Mouse (Mus musculus): ENCODE results near the gene Zfp358.

Zfp358 gene

DNA sequence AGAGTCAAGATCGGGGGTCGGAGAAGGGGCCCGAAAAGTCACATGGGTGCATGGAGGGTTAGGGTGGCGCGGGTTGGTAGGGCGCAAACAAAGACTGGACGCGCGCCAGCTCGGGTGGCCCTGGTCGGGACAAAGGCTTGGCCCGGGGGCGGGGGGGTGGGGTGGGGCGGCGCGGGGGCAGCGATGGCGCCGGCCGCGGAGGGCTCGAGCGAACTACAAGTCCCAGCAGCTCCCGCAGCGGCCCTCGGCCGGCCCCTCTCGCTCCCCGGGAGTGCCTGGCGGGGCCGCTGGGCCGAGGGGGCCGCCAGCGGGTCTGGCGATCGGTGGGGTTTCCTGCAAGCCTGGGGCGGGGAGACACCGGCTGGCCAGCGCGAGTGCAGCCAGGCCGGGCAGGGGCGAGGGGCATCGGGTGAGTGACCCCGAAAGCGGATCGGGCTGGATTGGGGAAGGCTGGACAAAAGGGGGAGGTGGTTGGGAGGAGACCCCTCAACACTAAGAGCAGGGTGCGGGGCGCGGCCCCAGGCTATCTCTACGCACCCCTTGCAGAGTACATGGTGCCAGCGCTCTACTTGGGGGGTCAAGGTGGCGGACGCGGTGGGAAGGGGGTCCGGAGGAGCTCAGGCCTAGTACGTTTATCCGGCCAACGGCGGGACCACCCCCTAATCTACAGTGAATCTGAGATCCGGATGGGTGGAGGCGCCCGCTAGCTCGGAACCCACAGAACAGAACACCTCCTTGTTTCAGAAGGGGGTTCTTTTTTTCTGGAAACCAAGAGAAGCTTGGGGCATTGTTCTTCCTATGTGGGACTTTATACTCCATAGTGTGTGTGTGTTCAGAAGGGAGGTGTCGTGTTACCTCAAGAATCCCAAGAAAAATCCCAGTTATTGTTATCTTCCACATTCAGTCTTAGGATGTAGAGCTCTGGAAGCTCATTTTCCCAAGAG lies at the start of gene Zfp358:
TSS of gene Zfp358 (plus strand) at position 238 of the 944 bp plus-strand sequence.
- peak; percentile 84 to 91 for DNase-seq

- no peak for DNase-seq
Measured at GRCm38 (mm10) chr8:3449226-3449625, 43.7 kb upstream of the Zfp358 start.

DNA sequence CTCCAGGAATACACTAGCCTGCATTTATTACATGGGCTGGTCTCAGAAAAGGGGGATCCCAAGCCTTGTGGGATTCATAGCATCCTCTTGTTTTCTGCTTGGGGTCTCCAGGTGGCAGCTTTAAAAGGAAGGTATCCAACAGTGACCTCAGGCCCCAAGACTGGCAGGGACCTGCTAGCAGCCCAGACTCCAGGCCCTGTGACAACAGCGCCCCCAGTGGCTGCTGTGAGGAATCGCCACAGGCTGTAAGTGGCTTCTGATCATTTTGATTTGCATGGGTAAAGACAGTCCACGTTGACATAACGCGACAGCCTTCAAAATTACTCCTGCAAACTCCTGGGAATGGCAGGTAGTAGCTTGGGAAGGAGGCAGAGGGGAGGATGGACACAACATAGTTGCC lies 42.3 kb upstream of the Zfp358 start:
- peak; percentile 74 to 75 for DNase-seq

DNA sequence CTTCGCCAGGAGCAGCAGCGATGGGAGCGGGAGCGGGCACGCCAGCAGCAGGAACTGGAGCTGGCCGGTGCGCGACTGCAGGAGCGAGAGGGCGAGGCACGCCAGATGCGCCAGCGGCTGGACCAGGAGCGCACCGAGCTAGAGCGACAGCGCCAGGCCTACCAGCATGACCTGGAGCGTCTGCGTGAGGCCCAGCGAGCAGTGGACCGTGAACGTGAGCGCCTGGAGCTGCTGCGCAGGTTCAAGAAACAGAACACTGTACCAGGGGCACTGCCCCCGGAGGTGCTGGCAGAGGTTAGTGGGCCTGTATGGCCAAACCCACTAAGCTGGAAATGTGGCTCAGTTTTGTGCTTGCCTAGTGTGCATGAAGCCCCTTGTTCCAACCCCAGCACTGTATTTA lies 40.9 kb upstream of the Zfp358 start:
- DNase-seq, result no peak

DNA sequence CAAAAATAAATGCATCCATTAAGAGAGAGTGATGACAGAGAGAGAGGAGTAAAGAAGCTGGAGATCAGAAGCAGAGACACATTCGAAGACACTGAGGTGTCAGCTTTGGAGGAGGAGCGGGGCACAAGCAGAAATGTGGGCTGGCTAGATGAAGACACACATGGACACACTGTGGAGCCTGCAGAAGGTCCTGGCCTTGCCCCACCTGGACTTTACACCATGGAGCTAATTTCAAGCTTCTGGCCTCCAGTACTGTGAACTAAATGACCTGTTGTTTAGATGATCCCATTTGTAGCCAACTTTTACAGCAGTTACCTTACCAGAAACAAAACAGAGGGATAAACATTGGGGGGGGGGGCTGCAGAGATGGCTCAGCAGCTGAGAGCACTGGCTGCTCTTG lies 29.7 kb upstream of the Zfp358 start:
- no peak for DNase-seq

- peak; percentile 70 to 76 for DNase-seq
Measured at GRCm38 (mm10) chr8:3464309-3464708, 28.6 kb upstream of the Zfp358 start.

GRCm38 (mm10) chr8:3467006-3467885 lies 25.7 kb upstream of the Zfp358 start, which contains the start of gene Pex11g:
Gene Pex11g, minus strand, starts transcription at chr8:3467680.
- DNase-seq, result peak; percentile 100

GRCm38 (mm10) chr8:3467886-3468545 lies 24.9 kb upstream of the Zfp358 start:
- no peak for DNase-seq

- no peak for DNase-seq
Measured at GRCm38 (mm10) chr8:3468838-3469237, 24.1 kb upstream of the Zfp358 start.

DNA sequence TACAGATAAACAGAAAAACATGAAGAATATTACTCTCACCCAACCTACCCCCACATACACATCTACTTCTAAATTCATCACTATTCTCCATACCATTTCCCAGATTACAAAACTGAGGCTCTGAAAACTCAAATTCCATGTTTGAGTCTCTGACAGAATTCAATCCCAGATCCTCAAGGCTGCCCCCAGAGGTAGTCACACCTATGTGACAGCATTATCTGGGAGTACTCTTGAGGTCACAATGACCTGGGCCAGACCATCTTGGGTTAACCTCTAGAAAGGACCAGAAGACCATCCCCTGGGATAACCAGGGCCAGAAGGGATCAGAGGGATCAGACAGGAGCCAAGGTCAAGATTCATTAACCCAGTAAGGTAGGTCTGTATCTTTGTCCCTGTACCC lies 22.4 kb upstream of the Zfp358 start, which contains the start of gene Tex45:
TSS of gene Tex45 (plus strand) at position 301 of the 400 bp plus-strand sequence.
- no peak for DNase-seq

GRCm38 (mm10) chr8:3475715-3476429 lies 17.1 kb upstream of the Zfp358 start:
- DNase-seq, result peak in 1 of 2 experiments; percentile 17

DNA sequence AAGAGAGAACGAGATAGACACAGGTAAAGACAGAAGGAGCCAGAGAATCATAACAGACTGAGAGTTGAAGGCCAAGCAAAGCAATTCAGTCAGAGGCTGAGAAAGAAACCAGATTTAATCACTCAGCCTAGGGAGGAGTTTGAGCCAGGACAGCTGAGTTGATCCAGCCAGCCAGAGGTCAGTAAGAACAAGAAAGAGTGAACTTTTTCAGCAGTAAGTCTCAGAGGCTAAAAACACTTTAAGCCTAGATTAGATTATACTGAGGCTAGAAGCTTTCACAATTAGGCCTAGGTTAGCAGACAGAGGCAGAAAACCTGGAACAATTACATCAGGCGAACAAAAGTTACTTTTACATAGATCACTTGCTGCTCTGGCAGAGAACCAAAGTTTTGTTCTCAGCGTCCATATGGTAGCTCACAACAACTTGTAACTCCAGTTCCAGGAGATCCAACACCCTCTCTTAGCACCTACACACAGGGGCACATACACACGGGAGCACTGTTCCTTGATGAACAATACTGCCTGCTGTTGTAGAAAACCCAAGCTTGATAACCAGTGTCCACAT lies 12.6 kb upstream of the Zfp358 start:
- DNase-seq, result peak in 1 of 2 experiments; percentile 17

DNA sequence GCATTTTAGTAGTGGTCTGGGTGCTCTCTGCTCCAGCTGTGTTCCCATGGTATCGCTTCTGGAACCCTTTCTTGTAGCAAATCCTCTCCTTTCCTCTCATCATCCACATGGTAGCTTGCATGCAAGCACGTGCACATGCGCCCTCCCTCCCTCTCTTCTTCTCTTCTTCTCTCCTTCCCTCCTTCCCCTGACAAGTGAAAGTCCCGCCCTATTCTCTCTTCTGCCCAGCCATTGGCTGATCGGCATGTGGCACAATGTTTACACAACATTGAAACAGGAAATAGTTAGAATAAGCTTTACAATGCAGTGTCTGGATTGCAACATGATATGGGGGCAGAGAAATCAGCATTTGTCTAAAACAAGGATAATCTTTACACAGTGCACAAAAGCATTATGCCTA lies 11.3 kb upstream of the Zfp358 start:
- DNase-seq, result no peak

GRCm38 (mm10) chr8:3482240-3482740 lies 10.6 kb upstream of the Zfp358 start:
- no peak for DNase-seq

DNA sequence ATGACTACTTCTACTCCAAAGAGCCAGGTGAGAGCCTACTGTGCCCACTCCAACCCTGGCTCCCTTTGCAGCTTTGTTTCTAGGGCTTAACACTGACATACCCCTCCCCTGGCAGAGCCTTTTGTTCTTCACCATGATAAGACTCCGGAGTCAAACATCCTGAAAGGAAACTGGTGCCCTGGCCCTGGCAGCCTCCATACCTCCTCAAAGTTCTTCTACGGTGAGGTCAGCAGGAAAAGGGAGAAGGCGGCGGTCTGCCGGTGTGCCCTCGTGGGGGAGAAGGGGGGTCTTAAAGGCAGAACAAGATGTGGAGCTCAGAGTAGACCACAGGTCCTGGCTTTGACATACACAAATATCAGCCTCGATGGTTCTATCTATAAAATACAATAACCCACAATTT lies 9.4 kb upstream of the Zfp358 start:
- DNase-seq, result no peak

GRCm38 (mm10) chr8:3485192-3485591 lies 7.7 kb upstream of the Zfp358 start:
- DNase-seq, result no peak

DNA sequence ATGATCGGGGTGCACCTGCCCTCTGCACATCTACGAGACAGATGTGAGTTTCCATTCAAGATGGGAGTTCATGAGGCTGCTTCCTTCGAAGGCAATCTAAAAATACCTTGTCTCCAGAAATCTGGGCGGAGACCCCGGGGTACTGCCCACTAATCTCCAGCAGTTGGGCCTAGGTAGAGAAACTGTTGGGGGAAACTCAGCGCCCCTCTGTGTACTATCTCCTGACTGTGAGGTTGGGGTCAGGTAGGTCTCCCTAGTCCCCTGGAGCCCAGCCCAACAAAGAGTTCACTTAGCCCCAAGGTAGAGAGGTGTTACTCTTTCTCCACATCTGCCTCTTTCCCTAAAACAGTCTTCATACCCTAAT lies 889 bp downstream of the Zfp358 start:
- DNase-seq, result no peak

- DNase-seq, result no peak
Measured at GRCm38 (mm10) chr8:3495578-3496427, 2.9 kb downstream of the Zfp358 start.

- no peak for DNase-seq
Measured at GRCm38 (mm10) chr8:3496428-3496748, 3.5 kb downstream of the Zfp358 start.

DNA sequence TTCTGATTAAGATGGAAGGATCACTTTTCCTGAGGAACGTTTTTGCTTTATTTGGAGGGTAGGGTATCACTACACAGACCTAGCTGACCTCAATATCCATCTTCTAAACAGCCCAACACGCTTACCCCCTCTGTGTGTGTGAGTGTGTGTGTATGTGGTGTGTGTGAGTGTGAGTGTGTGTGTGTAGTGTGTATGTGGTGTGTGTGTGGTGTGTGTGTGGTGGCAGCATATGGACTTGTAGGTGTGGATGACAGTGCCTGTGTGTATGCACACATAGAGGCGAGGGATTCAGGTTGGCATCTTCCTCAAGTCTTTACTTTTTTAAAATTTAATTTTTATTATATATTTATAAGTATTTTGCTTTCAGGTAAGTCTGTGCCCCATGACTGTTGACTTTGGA lies 5.6 kb downstream of the Zfp358 start:
- DNase-seq, result no peak

GRCm38 (mm10) chr8:3499751-3500150 lies 6.8 kb downstream of the Zfp358 start:
- DNase-seq, result no peak

Data from kidney, postnatal 4 days (tissue).